Mouse (Mus musculus): ENCODE data around the gene Faah. TPM values are rescaled to one million over a fixed set of nuclear protein-coding genes. Genes with fewer than 3 reads are reported as not detected.

The Faah gene
- total and polyA plus RNA-seq, 3 experiments: 10.8 to 22.2 TPM; not detected in 1

GRCm38 (mm10) chr4:115978911-115979310 is 38.8 kb downstream of the Faah start:
- H3K4me1 ChIP-seq (ENCODE audit: control insufficient read depth in 1 of 2, insufficient read depth in 2 of 2, low read length in 2 of 2): peaks cover 0 to 9% of the 10 kb centered on the region in 2 experiments; a peak in 1 of 4 replicates
- H3K27me3 ChIP-seq (ENCODE audit: control insufficient read depth in 1 of 2, insufficient read depth in 2 of 2, low read length in 2 of 2): peaks cover 0 to 2% of the 10 kb centered on the region in 2 experiments; a peak in 1 of 4 replicates
- H3K27ac ChIP-seq (ENCODE audit: control insufficient read depth, low read depth, low read length): no peak overlapping the region
- H3K4me3 ChIP-seq (ENCODE audit: control insufficient read depth in 1 of 2, insufficient read depth in 1 of 2, low read depth in 2 of 2, low read length in 2 of 2): no peak overlapping the region
- H3K9me3 ChIP-seq (replicated peaks; ENCODE audit: insufficient read depth, low read length): no peaks in the 10 kb centered on the region
- TF ChIP-seq MAX (IDR thresholded peaks at IDR 0.05; ENCODE audit: low read length) (no peak), ZNF384 (IDR thresholded peaks at IDR 0.05; ENCODE audit: low read depth, low read length) (no peak), HCFC1 (IDR thresholded peaks at IDR 0.05; ENCODE audit: low read depth, low read length) (no peak)
- H3K79me2 ChIP-seq (ENCODE audit: control insufficient read depth, insufficient read depth, low read length, poor library complexity): no peaks in the 10 kb centered on the region
- DNase-seq (ENCODE audit: low read depth, low spot score): no peak
- H3K36me3 ChIP-seq (ENCODE audit: control insufficient read depth in 1 of 2, insufficient read depth in 2 of 2, low read length in 2 of 2): peaks cover 0 to 3% of the 10 kb centered on the region in 2 experiments; a peak in 1 of 4 replicates
- no peak overlapping the region for H3K9ac ChIP-seq (ENCODE audit: control insufficient read depth, low read depth, low read length, poor library complexity, severe bottlenecking)

GRCm38 (mm10) chr4:115972543-115972942 is 45.2 kb downstream of the Faah start:
- H3K4me1 ChIP-seq (ENCODE audit: control insufficient read depth in 1 of 2, insufficient read depth in 2 of 2, low read length in 2 of 2): no peaks in the 10 kb centered on the region
- H3K79me2 ChIP-seq (ENCODE audit: control insufficient read depth, insufficient read depth, low read length, poor library complexity): no peaks in the 10 kb centered on the region
- TF ChIP-seq RCOR1 (IDR thresholded peaks at IDR 0.05; ENCODE audit: low read depth, low read length) (no peak), POLR2AphosphoS5 (IDR thresholded peaks at IDR 0.05; ENCODE audit: borderline replicate concordance, low read depth, low read length) (no peak), ZKSCAN1 (IDR thresholded peaks at IDR 0.05; ENCODE audit: low read depth, low read length) (no peak), KAT2A (conservative IDR thresholded peaks at IDR 0.05; ENCODE audit: low read depth, low read length) (no peak), CHD1 (IDR thresholded peaks at IDR 0.05; ENCODE audit: low read depth, low read length) (no peak), USF1 (IDR thresholded peaks at IDR 0.05; ENCODE audit: low read depth, low read length) (no peak), ELF1 (IDR thresholded peaks at IDR 0.05; ENCODE audit: low read depth, low read length) (no peak), MAZ (IDR thresholded peaks at IDR 0.05; ENCODE audit: low read depth, low read length) (no peak), BHLHE40 (IDR thresholded peaks at IDR 0.05; ENCODE audit: borderline replicate concordance, low read depth, low read length) (no peak), TAL1 (IDR thresholded peaks at IDR 0.05; ENCODE audit: low read length) (no peak), USF2 (IDR thresholded peaks at IDR 0.05; ENCODE audit: borderline replicate concordance in 1 of 2, insufficient read depth in 1 of 2, low read depth in 1 of 2, low read length in 2 of 2) (no peak), MYC (IDR thresholded peaks at IDR 0.05; ENCODE audit: low read depth, low read length) (no peak), TBP (IDR thresholded peaks at IDR 0.05; ENCODE audit: low read depth, low read length) (no peak), MXI1 (IDR thresholded peaks at IDR 0.05; ENCODE audit: low read depth, low read length) (no peak), E2F4 (IDR thresholded peaks at IDR 0.05; ENCODE audit: borderline replicate concordance, low read depth, low read length) (no peak), NRF1 (IDR thresholded peaks at IDR 0.05; ENCODE audit: insufficient read depth, low read depth, low read length, poor library complexity, severe bottlenecking) (no peak), CTCF (IDR thresholded peaks at IDR 0.05 in 2 of 3, conservative IDR thresholded peaks at IDR 0.05 in 1 of 3; ENCODE audit: control insufficient read depth in 1 of 3, insufficient read depth in 1 of 3, low read depth in 2 of 3, low read length in 3 of 3, poor library complexity in 1 of 3, severe bottlenecking in 1 of 3) (no peak), ETS1 (IDR thresholded peaks at IDR 0.05; ENCODE audit: low read depth, low read length) (no peak)
- H3K27ac ChIP-seq (ENCODE audit: control insufficient read depth, low read depth, low read length): no peak overlapping the region
- peaks cover 0 to 2% of the 10 kb centered on the region in 2 experiments; a peak in 1 of 4 replicates for H3K27me3 ChIP-seq (ENCODE audit: control insufficient read depth in 1 of 2, insufficient read depth in 2 of 2, low read length in 2 of 2)
- H3K9ac ChIP-seq (ENCODE audit: control insufficient read depth, low read depth, low read length, poor library complexity, severe bottlenecking): no peak overlapping the region
- no peaks in the 10 kb centered on the region for H3K36me3 ChIP-seq (ENCODE audit: control insufficient read depth in 1 of 2, insufficient read depth in 2 of 2, low read length in 2 of 2)
- no peaks in the 10 kb centered on the region for H3K9me3 ChIP-seq (replicated peaks; ENCODE audit: insufficient read depth, low read length)
- no peak overlapping the region for H3K4me3 ChIP-seq (ENCODE audit: control insufficient read depth in 1 of 2, insufficient read depth in 1 of 2, low read depth in 2 of 2, low read length in 2 of 2)
- no peak for DNase-seq (ENCODE audit: low read depth, low spot score)
